Mouse (Mus musculus) kidney, adult 2 months (tissue): ENCODE measurements around the gene Afdn.

Experiments
- CTCF ChIP-seq: fragments of 200-500 bp; conservative IDR thresholded peaks from 2 replicates; pipeline ENCODE4 v1.5.1; 2011; ENCODE audit warnings: low read depth, mild to moderate bottlenecking, control low read depth, low read length, moderate library complexity, mixed read lengths; ENCODE audit not compliant: insufficient read depth, insufficient read length
- POLR2A ChIP-seq: fragments of 200-500 bp; IDR thresholded peaks from one replicate; pipeline ENCODE4 v1.6.1; 2011; ENCODE audit warnings: low read depth, low read length, control low read depth

GRCm38 (mm10) chr17:13721372-13721771 is 39.0 kb upstream of the Afdn start:
- TF ChIP-seq POLR2A: no peak
- TF ChIP-seq CTCF: no peak
